Mouse (Mus musculus): Measurements from ENCODE around the gene Rab7.

GRCm38 (mm10) chr6:87981547-87982256 is 63.4 kb downstream of the Rab7 start, which contains the start of gene H1fx:
- TF ChIP-seq ELF1 (IDR thresholded peaks at IDR 0.05; ENCODE audit: low read depth, low read length), result no peak
- peak in 1 of 2 experiments; percentile 8; a peak in 1 of 4 replicates for TF ChIP-seq CTCF (conservative IDR thresholded peaks at IDR 0.05 in 1 of 2, IDR thresholded peaks at IDR 0.05 in 1 of 2; ENCODE audit: low read depth in 2 of 2, low read length in 2 of 2)
- no peak for TF ChIP-seq JUN (IDR thresholded peaks at IDR 0.05; ENCODE audit: insufficient read depth, low read depth, low read length)
- no peak for TF ChIP-seq TBP (conservative IDR thresholded peaks at IDR 0.05; ENCODE audit: low read depth, low read length)
- no peak for TF ChIP-seq SMC3 (IDR thresholded peaks at IDR 0.05; ENCODE audit: low read depth, low read length)
- no peak for TF ChIP-seq EP300 (IDR thresholded peaks at IDR 0.05; ENCODE audit: low read length)
- TF ChIP-seq ZC3H11A (IDR thresholded peaks at IDR 0.05; ENCODE audit: low read depth, low read length), result no peak
- TF ChIP-seq MYC (IDR thresholded peaks at IDR 0.05; ENCODE audit: low read depth, low read length), result no peak
- TF ChIP-seq CHD1 (IDR thresholded peaks at IDR 0.05; ENCODE audit: low read depth, low read length), result no peak
